Mouse (Mus musculus): Measurements from ENCODE around the gene Otoa.

GRCm38 (mm10) chr7:121165616-121166015, 84.2 kb downstream of the Otoa start:
- TF ChIP-seq CTCF (IDR thresholded peaks at IDR 0.05; ENCODE audit: borderline replicate concordance, insufficient read depth, low read depth, low read length) (no peak), POLR2A (IDR thresholded peaks at IDR 0.05; ENCODE audit: borderline replicate concordance, insufficient read depth, low read length) (no peak)

All from cerebellum, adult 2 months (tissue).